Comparison of ENCODE assay signal across 15 mouse cellular contexts in genomic region chr8:35934115-35934607, GRCm38 (mm10).
DNase-seq lines count a peak whose midpoint lies in the region; ATAC-seq and TF ChIP-seq lines count a peak whose summit lies in the region.
"Had no signal": no experiment of that assay in that cellular context is flagged by ENCODE, and none has a peak within 500 bp of the region (broad histone marks: within the 10 kb centered on the region; RNA-seq: fewer than 3 reads in every experiment).

No protein-coding gene starts in this region.

- H3K9me3 ChIP-seq in forebrain, embryonic 12.5 days = no peaks in the 10 kb centered on the region
- H3K9me3 ChIP-seq in hindbrain, embryonic 13.5 days = no peaks in the 10 kb centered on the region
- H3K9me3 ChIP-seq in midbrain, embryonic 14.5 days (ENCODE audit: control insufficient read depth, low read length) = no peaks in the 10 kb centered on the region
- no peaks in the 10 kb centered on the region for H3K9me3 ChIP-seq in intestine, postnatal 0 days (ENCODE audit: control insufficient read depth)
- H3K9me3 ChIP-seq: embryonic facial prominence, embryonic 12.5 days had no signal

- 54% methylated on average over 7 of the region's 7 CpGs for WGBS in forebrain, embryonic 12.5 days
- 59% methylated on average over 7 of the region's 7 CpGs for WGBS in hindbrain, embryonic 13.5 days
- 46% methylated on average over 7 of the region's 7 CpGs for WGBS in midbrain, embryonic 14.5 days
- WGBS in kidney, adult 2 months = 94% methylated on average over 7 of the region's 7 CpGs
- 92% methylated on average over 7 of the region's 7 CpGs for WGBS in intestine, postnatal 0 days

- peak overlapping the region; percentile 23 for H3K4me2 ChIP-seq in forebrain, embryonic 12.5 days
- H3K4me2 ChIP-seq in hindbrain, embryonic 13.5 days = no peak overlapping the region; the same call in 1 of the 2 replicates
- no peak overlapping the region for H3K4me2 ChIP-seq in midbrain, embryonic 14.5 days (ENCODE audit: low read length)
- no peak overlapping the region for H3K4me2 ChIP-seq in intestine, postnatal 0 days (replicated peaks; ENCODE audit: low read depth)
- H3K4me2 ChIP-seq: embryonic facial prominence, embryonic 12.5 days; heart, embryonic 11.5 days had no signal

- no peaks in the 10 kb centered on the region for H3K36me3 ChIP-seq in forebrain, embryonic 12.5 days (replicated peaks)
- H3K36me3 ChIP-seq in hindbrain, embryonic 13.5 days = no peaks in the 10 kb centered on the region
- H3K36me3 ChIP-seq in midbrain, embryonic 14.5 days (ENCODE audit: control insufficient read depth, insufficient read depth, low read length) = no peaks in the 10 kb centered on the region
- H3K36me3 ChIP-seq in kidney, adult 2 months (ENCODE audit: control insufficient read depth, insufficient read depth, low read length) = no peaks in the 10 kb centered on the region
- H3K36me3 ChIP-seq in intestine, postnatal 0 days (ENCODE audit: control insufficient read depth, insufficient read depth) = no peaks in the 10 kb centered on the region
- H3K36me3 ChIP-seq: embryonic facial prominence, embryonic 12.5 days had no signal

- DNase-seq in frontal cortex, postnatal 36 days (ENCODE audit: low spot score in 2 of 2) = peak; percentile 6 to 10
- no peak for DNase-seq in frontal cortex, postnatal 14 days (ENCODE audit: low spot score in 2 of 2)
- DNase-seq in midbrain, embryonic 14.5 days = no peak
- no peak for DNase-seq in kidney, adult 11 months
- no peak for DNase-seq in kidney, adult 2 months
- DNase-seq: gastrocnemius, postnatal 36 days; liver, postnatal 0 days; lung, postnatal 36 days; thymus, adult 2 months had no signal

- no peak for TF ChIP-seq POLR2A in kidney, adult 2 months (IDR thresholded peaks at IDR 0.05; ENCODE audit: low read depth, low read length)

- H3K4me3 ChIP-seq in forebrain, embryonic 12.5 days (replicated peaks) = no peak overlapping the region
- no peak overlapping the region for H3K4me3 ChIP-seq in hindbrain, embryonic 13.5 days
- H3K4me3 ChIP-seq in midbrain, embryonic 14.5 days (replicated peaks; ENCODE audit: low read depth, low read length) = no peak overlapping the region
- H3K4me3 ChIP-seq in kidney, adult 2 months (ENCODE audit: insufficient read depth, low read depth, low read length) = no peak overlapping the region
- no peak overlapping the region for H3K4me3 ChIP-seq in intestine, postnatal 0 days (ENCODE audit: low read depth, low read length)
- H3K4me3 ChIP-seq: embryonic facial prominence, embryonic 12.5 days had no signal

- peaks cover 21% of the 10 kb centered on the region for H3K4me1 ChIP-seq in forebrain, embryonic 12.5 days
- peaks cover 18% of the 10 kb centered on the region for H3K4me1 ChIP-seq in hindbrain, embryonic 13.5 days (replicated peaks)
- H3K4me1 ChIP-seq in midbrain, embryonic 14.5 days (ENCODE audit: control insufficient read depth, insufficient read depth, low read length) = peaks cover 8% of the 10 kb centered on the region; the same call in 1 of the 2 replicates
- H3K4me1 ChIP-seq in kidney, adult 2 months (ENCODE audit: control insufficient read depth, insufficient read depth, low read length) = no peaks in the 10 kb centered on the region
- no peaks in the 10 kb centered on the region for H3K4me1 ChIP-seq in intestine, postnatal 0 days (replicated peaks; ENCODE audit: control insufficient read depth, insufficient read depth, low read length)
- H3K4me1 ChIP-seq: embryonic facial prominence, embryonic 12.5 days had no signal

- no peak for TF ChIP-seq CTCF in kidney, adult 2 months (conservative IDR thresholded peaks at IDR 0.05; ENCODE audit: insufficient read depth, insufficient read length, low read depth, low read length)
- TF ChIP-seq CTCF in intestine, postnatal 0 days (IDR thresholded peaks at IDR 0.05; ENCODE audit: low read depth) = no peak

- H3K27ac ChIP-seq in forebrain, embryonic 12.5 days = peak overlapping the region; percentile 92
- H3K27ac ChIP-seq in hindbrain, embryonic 13.5 days = peak overlapping the region; percentile 87
- H3K27ac ChIP-seq in midbrain, embryonic 14.5 days (replicated peaks; ENCODE audit: low read depth, low read length) = peak overlapping the region; percentile 82
- no peak overlapping the region for H3K27ac ChIP-seq in kidney, adult 2 months (ENCODE audit: insufficient read depth, low read depth, low read length)
- H3K27ac ChIP-seq in intestine, postnatal 0 days (ENCODE audit: low read depth, low read length) = no peak overlapping the region
- H3K27ac ChIP-seq: embryonic facial prominence, embryonic 12.5 days had no signal

- no peaks in the 10 kb centered on the region for H3K27me3 ChIP-seq in forebrain, embryonic 12.5 days
- no peaks in the 10 kb centered on the region for H3K27me3 ChIP-seq in hindbrain, embryonic 13.5 days
- no peaks in the 10 kb centered on the region for H3K27me3 ChIP-seq in midbrain, embryonic 14.5 days (ENCODE audit: control insufficient read depth, insufficient read depth, low read length)
- no peaks in the 10 kb centered on the region for H3K27me3 ChIP-seq in kidney, adult 2 months (replicated peaks; ENCODE audit: control insufficient read depth, insufficient read depth, low read length)
- no peaks in the 10 kb centered on the region for H3K27me3 ChIP-seq in intestine, postnatal 0 days (replicated peaks; ENCODE audit: control insufficient read depth, insufficient read depth, low read length)
- H3K27me3 ChIP-seq: embryonic facial prominence, embryonic 12.5 days had no signal

- no peak overlapping the region for H3K9ac ChIP-seq in forebrain, embryonic 12.5 days
- no peak overlapping the region for H3K9ac ChIP-seq in hindbrain, embryonic 13.5 days
- H3K9ac ChIP-seq in midbrain, embryonic 14.5 days (replicated peaks; ENCODE audit: low read length) = no peak overlapping the region
- no peak overlapping the region for H3K9ac ChIP-seq in intestine, postnatal 0 days (ENCODE audit: low read depth, low read length)
- H3K9ac ChIP-seq: embryonic facial prominence, embryonic 12.5 days; liver, postnatal 0 days had no signal

- peak; percentile 31 for ATAC-seq in forebrain, embryonic 12.5 days (ENCODE audit: low FRiP score)
- peak; percentile 44 for ATAC-seq in hindbrain, embryonic 13.5 days (ENCODE audit: low FRiP score)
- ATAC-seq in midbrain, embryonic 14.5 days (ENCODE audit: low FRiP score, low TSS enrichment) = peak; percentile 44; the same call in 1 of the 2 replicates
- ATAC-seq in intestine, postnatal 0 days = no peak
- ATAC-seq: activated CD4-positive, CD25-positive, alpha-beta regulatory T cell, adult 4 months; liver, postnatal 0 days had no signal

Comparison
In these comparisons a context has a peak if more than half of its experiments do, and no peak if none do; other contexts are left out.
1. DNase-seq: peak in frontal cortex, postnatal 36 days (2 of 2); none in frontal cortex, postnatal 14 days (0 of 2), midbrain, embryonic 14.5 days (single experiment), kidney, adult 11 months (single experiment) and kidney, adult 2 months (single experiment).
2. H3K27ac ChIP-seq: peak in forebrain, embryonic 12.5 days (single experiment), hindbrain, embryonic 13.5 days (single experiment) and midbrain, embryonic 14.5 days (single experiment); none in kidney, adult 2 months (single experiment) and intestine, postnatal 0 days (single experiment).